Mouse (Mus musculus): ENCODE measurements around the gene Atp2a2.

DNA sequence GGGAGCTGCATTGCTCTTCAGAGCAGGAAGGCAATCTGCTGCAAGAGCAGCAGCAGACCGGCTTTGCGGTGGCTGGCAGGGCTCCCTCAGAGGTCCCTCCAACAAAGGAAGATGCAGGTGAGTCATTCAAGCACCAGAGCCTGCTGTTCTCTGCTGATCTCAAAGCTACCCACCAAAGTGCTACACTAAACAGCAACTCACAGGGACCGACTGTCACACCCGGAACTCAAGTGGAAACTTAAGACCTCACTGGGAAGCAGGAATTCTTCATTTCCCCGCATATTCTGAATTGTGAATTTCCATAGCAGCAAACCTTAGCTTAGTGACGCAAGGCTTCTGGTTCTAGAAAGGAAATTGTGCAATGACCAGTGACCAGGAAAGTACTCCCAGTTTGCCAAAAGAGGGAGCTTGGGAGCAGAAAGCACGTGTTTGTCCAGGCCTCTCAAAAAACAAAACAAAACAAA is 45.3 kb upstream of the Atp2a2 start:
- TF ChIP-seq CTCF (IDR thresholded peaks at IDR 0.05; ENCODE audit: low read depth) (peak; percentile 35; the same call in 1 of the 2 replicates), EP300 (IDR thresholded peaks at IDR 0.05; ENCODE audit: low read depth) (no peak)
